Mouse (Mus musculus) spleen, postnatal 36 days (tissue): ENCODE results near the gene Zfp583.
"Not testable (repeated sequence)": the region's sequence is repeated elsewhere in the genome, so short reads cannot be mapped to it uniquely, and the experiment has no call there.

Source experiments
- DNase-seq, 2 experiments: peaks; one replicate each; pipeline ENCODE4 v3.0.0; 2022; ENCODE audit warnings: low spot score in 2 of 2, mixed read lengths in 1 of 2

The Zfp583 gene

GRCm38 (mm10) chr7:6331233-6331956 lies at the start of gene Zfp583:
Zfp583 (minus strand) TSS chr7:6331285.
- peak; percentile 80 to 81 for DNase-seq

- DNase-seq, result no peak
These were observed 47.4 kb upstream of the Zfp583 start for GRCm38 (mm10) chr7:6378441-6378840.

GRCm38 (mm10) chr7:6372993-6373392 lies 41.9 kb upstream of the Zfp583 start:
- DNase-seq, result no peak

GRCm38 (mm10) chr7:6369460-6369859 lies 38.4 kb upstream of the Zfp583 start:
- no peak for DNase-seq

GRCm38 (mm10) chr7:6368146-6368545 lies 37.1 kb upstream of the Zfp583 start:
- DNase-seq, result not testable (repeated sequence)

- DNase-seq, result no peak
These were observed 36.1 kb upstream of the Zfp583 start for GRCm38 (mm10) chr7:6367185-6367584.

- no peak for DNase-seq
These were observed 33.7 kb upstream of the Zfp583 start for GRCm38 (mm10) chr7:6364761-6365160.

- DNase-seq, result peak; percentile 83 to 86
These were observed 32.0 kb upstream of the Zfp583 start, which contains the start of gene Zfp78 for GRCm38 (mm10) chr7:6363047-6363488. Zfp78 (plus strand) TSS chr7:6363280.

- DNase-seq, result peak; percentile 97 to 98
These were observed 31.4 kb upstream of the Zfp583 start for GRCm38 (mm10) chr7:6362268-6363046.

- no peak for DNase-seq
These were observed 30.7 kb upstream of the Zfp583 start for GRCm38 (mm10) chr7:6361756-6362155.

- DNase-seq, result no peak
These were observed 29.5 kb upstream of the Zfp583 start for GRCm38 (mm10) chr7:6360477-6361060.

- peak in 1 of 2 experiments; percentile 41 for DNase-seq
These were observed 28.0 kb upstream of the Zfp583 start for GRCm38 (mm10) chr7:6358937-6359590.

- no peak for DNase-seq
These were observed 27.0 kb upstream of the Zfp583 start for GRCm38 (mm10) chr7:6358121-6358520.

- DNase-seq, result no peak
These were observed 13.0 kb upstream of the Zfp583 start for GRCm38 (mm10) chr7:6344124-6344523.

GRCm38 (mm10) chr7:6343501-6344071 lies 12.5 kb upstream of the Zfp583 start, which contains the start of gene Gm3854:
Gm3854 (plus strand) TSS chr7:6343759.
- DNase-seq, result peak; percentile 14 to 27

GRCm38 (mm10) chr7:6339865-6340264 lies 8.8 kb upstream of the Zfp583 start:
- DNase-seq, result no peak

- peak in 1 of 2 experiments; percentile 1 for DNase-seq
These were observed 440 bp downstream of the Zfp583 start for GRCm38 (mm10) chr7:6330458-6331232.

GRCm38 (mm10) chr7:6300796-6301195 lies 30.3 kb downstream of the Zfp583 start:
- not testable (repeated sequence) for DNase-seq

- DNase-seq, result not testable (repeated sequence)
These were observed 40.0 kb downstream of the Zfp583 start for GRCm38 (mm10) chr7:6291121-6291520.

- no peak for DNase-seq
These were observed 44.1 kb downstream of the Zfp583 start for GRCm38 (mm10) chr7:6286921-6287531.
